Mouse (Mus musculus) erythroblast, embryonic 14.5 days (primary cell): ENCODE results near the gene Guca1a. TPM values are rescaled to one million over a fixed set of nuclear protein-coding genes. Genes with fewer than 3 reads are reported as not detected.

Experiments used
- H3K27me3 ChIP-seq: 2 replicates; pipeline ENCODE4 v1.6.1; 2012; ENCODE audit warnings: inconsistent platforms; ENCODE audit not compliant: control insufficient read depth
- H3K36me3 ChIP-seq: 2 replicates; pipeline ENCODE4 v1.6.1; 2012; ENCODE audit warnings: mild to moderate bottlenecking, inconsistent platforms; ENCODE audit not compliant: control insufficient read depth
- H3K4me1 ChIP-seq: 2 replicates; pipeline ENCODE4 v1.6.1; 2012; ENCODE audit warnings: inconsistent platforms; ENCODE audit not compliant: control insufficient read depth
- H3K4me3 ChIP-seq: replicated peaks from 2 replicates; pipeline ENCODE3; 2012; ENCODE audit warnings: moderate library complexity, mild to moderate bottlenecking, inconsistent platforms
- H3K9me3 ChIP-seq: 2 replicates; pipeline ENCODE4 v1.6.1; 2012; ENCODE audit warnings: low read length, inconsistent platforms, mixed read lengths; ENCODE audit not compliant: control insufficient read depth
- GATA1 ChIP-seq: IDR thresholded peaks from 2 replicates; pipeline ENCODE4 v1.6.1; 2012; ENCODE audit warnings: low read length, inconsistent platforms, mixed read lengths
- TAL1 ChIP-seq: IDR thresholded peaks from 3 replicates; pipeline ENCODE4 v1.6.1; 2012; ENCODE audit warnings: low read length, inconsistent platforms, mixed read lengths
- polyA plus RNA-seq: library from polyadenylated mRNA; stranded (reverse); fragments of >175 nt; gene quantifications from 2 replicates; pipeline ENCODE4 v1.2.3, GENCODE M21; 2012

The Guca1a gene
- polyA plus RNA-seq, 1 experiment, result not detected

GRCm38 (mm10) chr17:47368401-47369086 lies 31.8 kb downstream of the Guca1a start, which contains the start of gene Mrps10:
Mrps10 (plus strand) TSS chr17:47368887.
- TF ChIP-seq GATA1 (no peak), TAL1 (no peak)
- H3K36me3 ChIP-seq, result peaks cover 15% of the 10 kb centered on the region
- peaks cover 22% of the 10 kb centered on the region for H3K4me1 ChIP-seq
- peaks cover 3% of the 10 kb centered on the region for H3K27me3 ChIP-seq
- H3K4me3 ChIP-seq, result peak within 1 kb of the TSS; percentile 91
- H3K9me3 ChIP-seq, result no peaks in the 10 kb centered on the region

DNA sequence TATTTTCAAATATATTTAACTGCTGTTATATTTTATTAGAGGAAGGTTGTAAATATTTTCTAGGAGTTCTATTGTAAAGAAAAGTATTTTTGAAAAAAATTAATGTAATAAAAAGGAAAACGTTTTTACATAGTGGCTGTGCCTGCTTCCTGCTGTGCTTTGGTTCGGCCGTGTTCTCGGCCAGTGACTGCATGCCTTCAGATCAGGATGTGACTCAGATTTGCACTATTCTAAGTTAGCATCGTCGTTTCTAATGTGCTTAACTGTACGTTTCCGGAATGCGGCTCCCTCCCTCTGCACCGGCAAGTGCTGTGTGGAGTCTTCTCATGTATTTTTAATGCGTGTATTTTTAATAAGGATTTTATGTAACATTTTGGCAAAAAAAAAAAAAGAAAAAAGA lies 39.0 kb downstream of the Guca1a start:
- Histone ChIP-seq H3K4me1 (no peaks in the 10 kb centered on the region), H3K27me3 (no peaks in the 10 kb centered on the region), H3K36me3 (no peaks in the 10 kb centered on the region), H3K9me3 (no peaks in the 10 kb centered on the region), H3K4me3 (no peak overlapping the region)
- no peak for TF ChIP-seq GATA1
- no peak for TF ChIP-seq TAL1

- TF ChIP-seq TAL1 (no peak), GATA1 (no peak)
- Histone ChIP-seq H3K4me3 (no peak overlapping the region), H3K36me3 (no peaks in the 10 kb centered on the region), H3K9me3 (no peaks in the 10 kb centered on the region), H3K4me1 (no peaks in the 10 kb centered on the region), H3K27me3 (no peaks in the 10 kb centered on the region)
Measured at GRCm38 (mm10) chr17:47359964-47360363, 40.4 kb downstream of the Guca1a start.

DNA sequence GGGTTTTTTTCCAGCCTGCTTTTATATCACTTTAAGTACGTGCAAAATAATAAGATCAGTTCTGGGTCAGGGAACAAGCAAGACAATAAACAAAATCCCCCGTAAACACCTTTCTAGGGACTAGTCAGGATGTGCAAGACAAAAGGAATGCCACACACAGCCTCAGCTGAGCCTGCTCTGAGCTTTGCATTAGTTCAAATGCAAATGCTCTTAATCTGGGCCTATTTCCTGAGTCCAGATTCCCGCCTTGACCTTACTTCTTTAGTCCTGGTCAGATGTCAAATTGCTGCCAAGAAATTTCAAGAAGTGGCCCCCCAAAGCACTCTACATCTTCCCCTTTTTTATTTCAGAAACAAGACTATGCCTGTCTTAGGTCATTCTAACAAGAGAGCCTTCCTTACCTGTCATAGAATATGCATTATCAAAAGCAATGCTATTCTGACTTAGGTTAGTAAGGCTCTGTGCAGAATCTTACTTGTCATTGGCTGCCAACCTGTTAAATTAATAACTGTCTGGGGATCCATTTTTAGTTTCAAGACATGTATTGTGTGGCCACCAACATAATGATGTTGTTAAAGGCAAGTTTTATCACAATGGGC lies 50.6 kb downstream of the Guca1a start:
- Histone ChIP-seq H3K4me3 (no peak overlapping the region), H3K9me3 (peaks cover 22% of the 10 kb centered on the region), H3K27me3 (no peaks in the 10 kb centered on the region), H3K36me3 (no peaks in the 10 kb centered on the region), H3K4me1 (no peaks in the 10 kb centered on the region)
- TF ChIP-seq GATA1 (no peak), TAL1 (no peak)

Other genes with a start within 250 kb of the Guca1a start
- 0.25 and 0.52 TPM in 2 replicates for gene Mrps10, start 31.7 kb downstream of the Guca1a start, polyA plus RNA-seq
- not detected in 2 replicates for gene Guca1b, start 15.2 kb downstream of the Guca1a start, polyA plus RNA-seq
- not detected in 2 replicates for gene AI661453, start 36.0 kb upstream of the Guca1a start, polyA plus RNA-seq
- not detected in 2 replicates for gene 1700001C19Rik, start 36.8 kb upstream of the Guca1a start, polyA plus RNA-seq
- gene Taf8, start 101.7 kb upstream of the Guca1a start, polyA plus RNA-seq, result 2.9 and 4.3 TPM in 2 replicates
- 247 and 292 TPM in 2 replicates for gene Ccnd3, start 104.5 kb upstream of the Guca1a start, polyA plus RNA-seq
- 2.8 and 3.4 TPM in 2 replicates for gene Bysl, start 210.9 kb upstream of the Guca1a start, polyA plus RNA-seq
- gene Med20, start 211.0 kb upstream of the Guca1a start, polyA plus RNA-seq, result 0.43 and 0.45 TPM in 2 replicates
- gene Gm20517, start 211.0 kb upstream of the Guca1a start, polyA plus RNA-seq, result 0.29 and 0.65 TPM in 2 replicates
- gene Usp49, start 230.1 kb upstream of the Guca1a start, polyA plus RNA-seq, result 2.2 and 2.4 TPM in 2 replicates